Mouse (Mus musculus): ENCODE measurements around the gene Ranbp9. TPM values are rescaled to one million over a fixed set of nuclear protein-coding genes. Genes with fewer than 3 reads are reported as not detected.

Ranbp9 gene
- 8.1 and 8.8 TPM in 2 replicates for polyA plus RNA-seq (2015; fragmentation: Nextera tagmentation; extraction: Ambion mirVana)

DNA sequence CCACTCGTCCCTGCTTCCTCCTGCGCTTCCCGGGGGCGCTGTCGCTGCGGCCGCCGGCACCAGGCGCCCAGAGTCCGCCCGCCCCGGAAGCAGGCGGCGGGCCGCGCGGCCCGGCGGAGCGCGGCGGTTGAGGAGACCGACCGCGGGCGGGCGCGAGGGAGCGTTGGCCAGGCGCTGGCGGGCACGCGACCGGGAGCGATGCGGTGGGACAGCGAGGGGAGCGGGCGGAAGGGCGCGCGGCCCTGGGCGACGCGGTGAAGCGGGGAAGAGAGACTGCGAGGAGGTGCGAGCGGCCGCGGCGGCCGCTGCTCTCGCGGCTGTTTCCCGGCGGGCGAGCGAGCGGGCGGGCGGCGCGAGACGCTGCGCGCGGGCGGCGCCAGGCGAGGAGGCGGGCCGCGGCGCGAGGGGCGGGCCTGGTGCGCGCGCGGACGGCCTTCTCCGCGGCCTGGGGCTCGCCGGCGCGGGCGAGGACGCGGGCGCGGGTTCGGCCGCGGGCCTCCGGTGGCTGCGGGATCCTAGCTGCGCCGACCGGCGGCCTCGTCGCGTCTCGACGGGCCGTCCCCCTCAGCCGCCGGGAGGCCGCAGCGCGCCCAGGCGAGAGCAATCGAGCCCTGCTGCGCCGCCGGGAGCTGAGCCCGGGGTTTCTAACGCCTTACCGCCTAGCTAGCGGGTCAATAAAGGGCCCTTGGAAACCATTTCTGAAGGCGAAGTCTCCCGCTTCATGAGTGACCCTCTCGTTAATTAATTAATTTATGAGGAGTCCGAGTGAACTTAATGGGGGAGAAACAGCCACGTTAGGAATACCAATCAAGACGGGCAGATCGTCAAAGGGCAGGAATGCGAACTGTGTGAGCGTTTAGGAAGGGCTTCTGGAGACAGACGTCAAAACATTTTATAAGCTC lies at the start of gene Ranbp9:
TSS of gene Ranbp9 (minus strand) at position 326 of the 902 bp plus-strand sequence.
- Histone ChIP-seq H3K9ac (peak within 1 kb of the TSS; percentile 96), H3K27me3 (no peaks in the 10 kb centered on the region), H3K9me3 (no peaks in the 10 kb centered on the region), H3K4me3 (peak within 1 kb of the TSS; percentile 77), H3K27ac (peak within 1 kb of the TSS; percentile 98), H3K36me3 (no peaks in the 10 kb centered on the region), H3K4me1 (peaks cover 13% of the 10 kb centered on the region), H3K4me2 (peak within 1 kb of the TSS; percentile 69)
- WGBS: under 1% methylated on average over 82 of the region's 132 CpGs
- peak; percentile 85 for ATAC-seq (ENCODE audit: insufficient number of reproducible peaks, low FRiP score, low TSS enrichment, low read depth)

GRCm38 (mm10) chr13:43530129-43530831 lies 49.2 kb upstream of the Ranbp9 start:
- WGBS: 44% methylated on average over 14 of the region's 14 CpGs
- H3K36me3 ChIP-seq: no peaks in the 10 kb centered on the region
- no peak overlapping the region for H3K4me3 ChIP-seq
- no peak for ATAC-seq (ENCODE audit: insufficient number of reproducible peaks, low FRiP score, low TSS enrichment, low read depth)
- H3K4me1 ChIP-seq: peaks cover 25% of the 10 kb centered on the region
- 0 out of 2 replicates have a peak overlapping the region, but pooled peaks have one; percentile 10 for H3K4me2 ChIP-seq
- H3K27me3 ChIP-seq: no peaks in the 10 kb centered on the region
- no peaks in the 10 kb centered on the region for H3K9me3 ChIP-seq
- no peak overlapping the region for H3K9ac ChIP-seq
- 0 out of 2 replicates have a peak overlapping the region, but pooled peaks have one; percentile 11 for H3K27ac ChIP-seq

GRCm38 (mm10) chr13:43526289-43526688 lies 45.2 kb upstream of the Ranbp9 start:
- no peaks in the 10 kb centered on the region for H3K27me3 ChIP-seq
- H3K4me2 ChIP-seq: no peak overlapping the region
- peaks cover 35% of the 10 kb centered on the region for H3K4me1 ChIP-seq
- no peak overlapping the region for H3K4me3 ChIP-seq
- no peaks in the 10 kb centered on the region for H3K9me3 ChIP-seq
- WGBS: 79% methylated on average over 5 of the region's 5 CpGs
- no peak overlapping the region for H3K9ac ChIP-seq
- ATAC-seq (ENCODE audit: insufficient number of reproducible peaks, low FRiP score, low TSS enrichment, low read depth): no peak
- H3K36me3 ChIP-seq: no peaks in the 10 kb centered on the region
- no peak overlapping the region for H3K27ac ChIP-seq

GRCm38 (mm10) chr13:43525363-43526134 lies 44.5 kb upstream of the Ranbp9 start:
- WGBS: 48% methylated on average over 16 of the region's 16 CpGs

GRCm38 (mm10) chr13:43524491-43525362 lies 43.6 kb upstream of the Ranbp9 start:
- H3K9ac ChIP-seq: no peak overlapping the region
- no peaks in the 10 kb centered on the region for H3K27me3 ChIP-seq
- H3K4me2 ChIP-seq: no peak overlapping the region
- H3K9me3 ChIP-seq: no peaks in the 10 kb centered on the region
- peak overlapping the region; percentile 77 for H3K27ac ChIP-seq
- no peak overlapping the region for H3K4me3 ChIP-seq
- H3K36me3 ChIP-seq: no peaks in the 10 kb centered on the region
- 58% methylated on average over 16 of the region's 16 CpGs for WGBS
- peaks cover 20% of the 10 kb centered on the region for H3K4me1 ChIP-seq
- ATAC-seq (ENCODE audit: insufficient number of reproducible peaks, low FRiP score, low TSS enrichment, low read depth): no peak

More at GRCm38 (mm10) chr13:43525363-43526134, 44.5 kb upstream of the Ranbp9 start:
- H3K9me3 ChIP-seq: no peaks in the 10 kb centered on the region
- peaks cover 27% of the 10 kb centered on the region for H3K4me1 ChIP-seq
- H3K4me2 ChIP-seq: no peak overlapping the region
- no peak for ATAC-seq (ENCODE audit: insufficient number of reproducible peaks, low FRiP score, low TSS enrichment, low read depth)
- no peaks in the 10 kb centered on the region for H3K36me3 ChIP-seq
- H3K27ac ChIP-seq: peak overlapping the region; percentile 77
- H3K9ac ChIP-seq: no peak overlapping the region
- no peaks in the 10 kb centered on the region for H3K27me3 ChIP-seq
- no peak overlapping the region for H3K4me3 ChIP-seq

GRCm38 (mm10) chr13:43523906-43524480 lies 42.9 kb upstream of the Ranbp9 start:
- Histone ChIP-seq H3K4me1 (peaks cover 25% of the 10 kb centered on the region), H3K9me3 (no peaks in the 10 kb centered on the region), H3K27me3 (no peaks in the 10 kb centered on the region), H3K4me2 (no peak overlapping the region), H3K27ac (peak overlapping the region; percentile 77), H3K9ac (no peak overlapping the region), H3K36me3 (no peaks in the 10 kb centered on the region), H3K4me3 (no peak overlapping the region)
- 56% methylated on average over 7 of the region's 7 CpGs for WGBS
- no peak for ATAC-seq (ENCODE audit: insufficient number of reproducible peaks, low FRiP score, low TSS enrichment, low read depth)

DNA sequence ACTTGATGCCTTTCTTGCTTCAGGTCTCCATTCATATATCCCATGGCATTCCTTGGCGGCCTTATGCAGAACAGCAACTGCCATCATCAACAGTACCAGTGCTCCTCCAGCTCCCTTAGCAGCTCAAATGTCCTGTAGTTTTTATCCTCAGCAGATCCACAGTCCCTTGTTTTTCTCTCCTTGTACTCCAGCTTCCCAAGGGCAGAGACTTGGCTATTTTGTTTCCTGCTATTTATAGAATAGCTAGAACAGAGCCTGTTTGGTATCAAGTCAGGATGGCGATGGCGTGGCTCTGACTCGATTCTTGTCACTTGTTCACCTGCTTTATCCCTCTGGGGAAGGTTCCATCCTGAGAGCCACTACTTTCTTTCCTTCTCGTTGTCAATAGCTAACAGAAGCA lies 40.9 kb upstream of the Ranbp9 start:
- ATAC-seq (ENCODE audit: insufficient number of reproducible peaks, low FRiP score, low TSS enrichment, low read depth): no peak
- no peak overlapping the region for H3K27ac ChIP-seq
- no peaks in the 10 kb centered on the region for H3K36me3 ChIP-seq
- no peak overlapping the region for H3K9ac ChIP-seq
- H3K4me1 ChIP-seq: peaks cover 26% of the 10 kb centered on the region
- no peaks in the 10 kb centered on the region for H3K27me3 ChIP-seq
- no peaks in the 10 kb centered on the region for H3K9me3 ChIP-seq
- WGBS: 93% methylated on average over 5 of the region's 5 CpGs
- H3K4me3 ChIP-seq: no peak overlapping the region
- H3K4me2 ChIP-seq: no peak overlapping the region

GRCm38 (mm10) chr13:43519251-43519650 lies 38.2 kb upstream of the Ranbp9 start:
- Histone ChIP-seq H3K27me3 (no peaks in the 10 kb centered on the region), H3K36me3 (no peaks in the 10 kb centered on the region), H3K27ac (0 out of 2 replicates have a peak overlapping the region, but pooled peaks have one; percentile 5), H3K4me1 (peaks cover 10% of the 10 kb centered on the region), H3K9me3 (no peaks in the 10 kb centered on the region), H3K4me3 (no peak overlapping the region), H3K9ac (no peak overlapping the region), H3K4me2 (no peak overlapping the region)
- WGBS: 38% methylated on average over 6 of the region's 6 CpGs
- ATAC-seq (ENCODE audit: insufficient number of reproducible peaks, low FRiP score, low TSS enrichment, low read depth): no peak

GRCm38 (mm10) chr13:43517371-43517770 lies 36.3 kb upstream of the Ranbp9 start:
- WGBS: 67% methylated on average over 8 of the region's 8 CpGs

GRCm38 (mm10) chr13:43516931-43517330 lies 35.8 kb upstream of the Ranbp9 start:
- no peak overlapping the region for H3K4me3 ChIP-seq
- H3K4me1 ChIP-seq: peaks cover 5% of the 10 kb centered on the region; the same call in 1 of the 2 replicates
- H3K27me3 ChIP-seq: no peaks in the 10 kb centered on the region
- no peaks in the 10 kb centered on the region for H3K9me3 ChIP-seq
- ATAC-seq (ENCODE audit: insufficient number of reproducible peaks, low FRiP score, low TSS enrichment, low read depth): no peak
- H3K36me3 ChIP-seq: no peaks in the 10 kb centered on the region
- no peak overlapping the region for H3K9ac ChIP-seq
- WGBS: 44% methylated on average over 6 of the region's 6 CpGs
- H3K27ac ChIP-seq: no peak overlapping the region
- no peak overlapping the region for H3K4me2 ChIP-seq

More at GRCm38 (mm10) chr13:43517371-43517770, 36.3 kb upstream of the Ranbp9 start:
- no peaks in the 10 kb centered on the region for H3K9me3 ChIP-seq
- no peaks in the 10 kb centered on the region for H3K27me3 ChIP-seq
- no peaks in the 10 kb centered on the region for H3K36me3 ChIP-seq
- no peak overlapping the region for H3K4me3 ChIP-seq
- H3K4me2 ChIP-seq: no peak overlapping the region
- no peak overlapping the region for H3K9ac ChIP-seq
- ATAC-seq (ENCODE audit: insufficient number of reproducible peaks, low FRiP score, low TSS enrichment, low read depth): no peak
- peaks cover 5% of the 10 kb centered on the region; the same call in 1 of the 2 replicates for H3K4me1 ChIP-seq
- H3K27ac ChIP-seq: no peak overlapping the region

Data from limb, embryonic 15.5 days (tissue).